Mouse (Mus musculus) cortical plate, adult 2 months (tissue): ENCODE measurements around the gene Zcchc3. TPM values are rescaled to one million over a fixed set of nuclear protein-coding genes. Genes with fewer than 3 reads are reported as not detected.

ENCODE experiments used
- H3K27ac ChIP-seq: fragments of 200-500 bp; 2 replicates; pipeline ENCODE4 v1.5.1; 2012; ENCODE audit warnings: low read length, control low read depth, inconsistent platforms; ENCODE audit not compliant: insufficient read depth
- H3K4me1 ChIP-seq: fragments of 200-500 bp; 2 replicates; pipeline ENCODE4 v1.6.1; 2011; ENCODE audit warnings: low read length; ENCODE audit not compliant: control insufficient read depth, insufficient read depth
- H3K4me3 ChIP-seq: fragments of 200-500 bp; 2 replicates; pipeline ENCODE4 v1.5.1; 2011; ENCODE audit warnings: mild to moderate bottlenecking, low read length, control low read depth; ENCODE audit not compliant: insufficient read depth
- CTCF ChIP-seq: fragments of 200-500 bp; IDR thresholded peaks from 2 replicates; pipeline ENCODE4 v1.5.1; 2011; ENCODE audit warnings: mild to moderate bottlenecking, control low read depth, low read length; ENCODE audit not compliant: insufficient read depth; ENCODE audit errors: extremely low read depth
- POLR2A ChIP-seq: fragments of 200-500 bp; IDR thresholded peaks from 2 replicates; pipeline ENCODE4 v1.6.1; 2011; ENCODE audit warnings: mild to moderate bottlenecking, low read length, control low read depth; ENCODE audit not compliant: insufficient read depth; ENCODE audit errors: extremely low read depth
- polyA plus RNA-seq: library from polyadenylated mRNA; depleted of rRNA; stranded (reverse); fragments of >200 nt; gene quantifications from 2 replicates; pipeline ENCODE4 v1.2.3, GENCODE M21; 2012; rRNA removed

Gene Zcchc3
- polyA plus RNA-seq, 1 experiment = 6.5 TPM

GRCm38 (mm10) chr2:152372104-152372503 lies 42.7 kb downstream of the Zcchc3 start:
- H3K4me3 ChIP-seq = no peak overlapping the region
- TF ChIP-seq CTCF (no peak), POLR2A (no peak)
- no peak overlapping the region for H3K27ac ChIP-seq
- no peaks in the 10 kb centered on the region for H3K4me1 ChIP-seq

GRCm38 (mm10) chr2:152368532-152369140 lies 46.2 kb downstream of the Zcchc3 start:
- no peak for TF ChIP-seq POLR2A
- peak; percentile 85 for TF ChIP-seq CTCF
- H3K4me3 ChIP-seq = no peak overlapping the region
- H3K27ac ChIP-seq = no peak overlapping the region
- H3K4me1 ChIP-seq = no peaks in the 10 kb centered on the region

GRCm38 (mm10) chr2:152367917-152368316 lies 46.9 kb downstream of the Zcchc3 start:
- TF ChIP-seq POLR2A (no peak), CTCF (no peak)
- H3K4me3 ChIP-seq = no peak overlapping the region
- no peak overlapping the region for H3K27ac ChIP-seq
- no peaks in the 10 kb centered on the region for H3K4me1 ChIP-seq

GRCm38 (mm10) chr2:152363245-152364147 lies 51.3 kb downstream of the Zcchc3 start:
- H3K27ac ChIP-seq = no peak overlapping the region
- H3K4me3 ChIP-seq = no peak overlapping the region
- H3K4me1 ChIP-seq = no peaks in the 10 kb centered on the region
- peak; percentile 74 for TF ChIP-seq CTCF
- no peak for TF ChIP-seq POLR2A

Other genes starting within 250 kb of the Zcchc3 start
- gene Csnk2a1, start 188.2 kb downstream of the Zcchc3 start, polyA plus RNA-seq = 70.7 and 73.3 TPM in 2 replicates
- 41.4 and 44.7 TPM in 2 replicates for gene Tbc1d20, start 121.2 kb downstream of the Zcchc3 start, polyA plus RNA-seq
- 197 and 210 TPM in 2 replicates for gene Rbck1, start 82.4 kb downstream of the Zcchc3 start, polyA plus RNA-seq
- gene Trib3, start 71.0 kb downstream of the Zcchc3 start, polyA plus RNA-seq = 0.40 and 0.61 TPM in 2 replicates
- gene Nrsn2, start 38.4 kb downstream of the Zcchc3 start, polyA plus RNA-seq = 72.3 and 81.3 TPM in 2 replicates
- 17.0 and 18.6 TPM in 2 replicates for gene Sox12, start 17.0 kb downstream of the Zcchc3 start, polyA plus RNA-seq
- 2.8 and 3.7 TPM in 2 replicates for gene 6820408C15Rik, start 560 bp upstream of the Zcchc3 start, polyA plus RNA-seq
- gene Defb23, start 49.6 kb upstream of the Zcchc3 start, polyA plus RNA-seq = not detected in 2 replicates
- 0.56 TPM in 1 of 2 replicates, not detected in the other for gene Defb20, start 62.0 kb upstream of the Zcchc3 start, polyA plus RNA-seq
- not detected in 2 replicates for gene Defb22, start 75.1 kb upstream of the Zcchc3 start, polyA plus RNA-seq
- gene Defb26, start 96.7 kb upstream of the Zcchc3 start, polyA plus RNA-seq = not detected in 2 replicates
- not detected in 2 replicates for gene Defb28, start 103.2 kb upstream of the Zcchc3 start, polyA plus RNA-seq
- gene Defb29, start 125.1 kb upstream of the Zcchc3 start, polyA plus RNA-seq = not detected in 2 replicates
- gene Gm17416, start 154.3 kb upstream of the Zcchc3 start, polyA plus RNA-seq = not detected in 2 replicates
- not detected in 2 replicates for gene Defb21, start 157.7 kb upstream of the Zcchc3 start, polyA plus RNA-seq
- not detected in 2 replicates for gene Defb19, start 165.3 kb upstream of the Zcchc3 start, polyA plus RNA-seq
- not detected in 2 replicates for gene Defb45, start 184.4 kb upstream of the Zcchc3 start, polyA plus RNA-seq
- gene Defb36, start 189.3 kb upstream of the Zcchc3 start, polyA plus RNA-seq = not detected in 2 replicates
- gene Defb25, start 208.0 kb upstream of the Zcchc3 start, polyA plus RNA-seq = not detected in 2 replicates
- 0.78 and 0.90 TPM in 2 replicates for gene Rem1, start 211.9 kb upstream of the Zcchc3 start, polyA plus RNA-seq